19 mouse cellular contexts compared by ENCODE assay signal in the genomic region with DNA sequence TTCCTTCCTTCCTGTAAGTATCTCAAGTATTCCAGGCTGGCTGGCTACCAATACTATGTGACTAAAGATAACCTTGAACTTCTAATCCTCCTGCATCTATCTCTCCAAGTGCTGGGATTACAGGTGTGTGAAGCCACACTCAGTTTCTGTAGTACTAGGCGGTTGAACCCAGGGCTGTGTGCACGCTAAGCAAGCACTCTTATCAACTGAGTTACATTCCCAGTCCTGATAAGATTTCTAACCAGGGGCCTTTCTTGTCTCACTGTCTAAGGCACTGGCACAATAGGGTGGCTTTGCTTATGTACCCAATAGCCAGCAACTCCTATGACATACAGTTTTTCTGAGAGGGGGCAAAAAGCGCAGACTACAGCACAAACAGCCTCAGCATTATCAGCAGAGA.
A peak's percentile ranks its signal among the peaks of the same experiment; 100 is the strongest.
DNase-seq lines count a peak whose midpoint lies in the region; ATAC-seq lines count a peak whose summit lies in the region.
"Had no signal": no experiment of that assay in that cellular context is flagged by ENCODE, and none has a peak within 500 bp of the region (broad histone marks: within the 10 kb centered on the region; RNA-seq: fewer than 3 reads in every experiment).

No protein-coding gene starts in this region.

- peak overlapping the region; percentile 62; the same call in 1 of the 2 replicates for H3K27ac ChIP-seq in kidney, embryonic 14.5 days (ENCODE audit: low read depth, low read length)
- peak overlapping the region; percentile 79 for H3K27ac ChIP-seq in lung, embryonic 16.5 days (ENCODE audit: low read length)
- peak overlapping the region; percentile 59 for H3K27ac ChIP-seq in limb, embryonic 15.5 days
- no peak overlapping the region for H3K27ac ChIP-seq in liver, embryonic 12.5 days
- H3K27ac ChIP-seq: forebrain, embryonic 13.5 days; hindbrain, embryonic 13.5 days had no signal

- no peaks in the 10 kb centered on the region for H3K27me3 ChIP-seq in kidney, embryonic 14.5 days (ENCODE audit: control insufficient read depth, insufficient read depth, low read length)
- H3K27me3 ChIP-seq in lung, embryonic 16.5 days (ENCODE audit: control insufficient read depth, insufficient read depth, low read depth, low read length), result no peaks in the 10 kb centered on the region
- no peaks in the 10 kb centered on the region for H3K27me3 ChIP-seq in limb, embryonic 15.5 days
- H3K27me3 ChIP-seq in liver, embryonic 12.5 days (replicated peaks), result no peaks in the 10 kb centered on the region
- H3K27me3 ChIP-seq: forebrain, embryonic 13.5 days had no signal

- H3K4me3 ChIP-seq in kidney, embryonic 14.5 days (ENCODE audit: low read length), result no peak overlapping the region
- no peak overlapping the region for H3K4me3 ChIP-seq in lung, embryonic 16.5 days (ENCODE audit: low read length)
- no peak overlapping the region for H3K4me3 ChIP-seq in limb, embryonic 15.5 days
- H3K4me3 ChIP-seq in liver, embryonic 12.5 days, result no peak overlapping the region
- H3K4me3 ChIP-seq: forebrain, embryonic 13.5 days; hindbrain, embryonic 13.5 days had no signal

- H3K4me2 ChIP-seq in kidney, embryonic 14.5 days (replicated peaks; ENCODE audit: low read depth, low read length), result no peak overlapping the region
- H3K4me2 ChIP-seq in lung, embryonic 16.5 days (ENCODE audit: low read depth, low read length), result no peak overlapping the region
- no peak overlapping the region for H3K4me2 ChIP-seq in limb, embryonic 15.5 days
- H3K4me2 ChIP-seq in liver, embryonic 12.5 days, result no peak overlapping the region
- H3K4me2 ChIP-seq: forebrain, embryonic 13.5 days; hindbrain, embryonic 13.5 days; midbrain, embryonic 11.5 days had no signal

- H3K36me3 ChIP-seq in kidney, embryonic 14.5 days (ENCODE audit: control insufficient read depth, insufficient read depth, low read length), result peaks cover 57% of the 10 kb centered on the region
- peaks cover 25% of the 10 kb centered on the region for H3K36me3 ChIP-seq in lung, embryonic 16.5 days (ENCODE audit: control insufficient read depth, insufficient read depth, low read length)
- peaks cover 37% of the 10 kb centered on the region for H3K36me3 ChIP-seq in limb, embryonic 15.5 days
- H3K36me3 ChIP-seq in liver, embryonic 12.5 days, result peaks cover 17% of the 10 kb centered on the region

- 83% methylated on average over 3 of the region's 3 CpGs for WGBS in kidney, embryonic 14.5 days
- 33% methylated on average over 3 of the region's 3 CpGs for WGBS in lung, embryonic 16.5 days
- WGBS in limb, embryonic 15.5 days, result 79% methylated on average over 3 of the region's 3 CpGs
- WGBS in liver, embryonic 12.5 days (ENCODE audit: insufficient replicate concordance), result 47% methylated on average over 3 of the region's 3 CpGs

- no peak for DNase-seq in kidney, adult 8-10 months
- no peak for DNase-seq in lung, postnatal 4 days
- DNase-seq in spleen, postnatal 14 days (ENCODE audit: low spot score in 2 of 2), result no peak
- DNase-seq: cerebellum, adult 11-12 months; cerebellum, postnatal 14 days; heart, adult 11 months; heart, postnatal 10 days; liver; liver, postnatal 0 days; right cerebral cortex, adult 18-20 months; thymus, adult 18-20 months had no signal

- no peaks in the 10 kb centered on the region for H3K9me3 ChIP-seq in kidney, embryonic 14.5 days (ENCODE audit: control insufficient read depth, low read length)
- no peaks in the 10 kb centered on the region for H3K9me3 ChIP-seq in lung, embryonic 16.5 days (ENCODE audit: control insufficient read depth, low read length)
- H3K9me3 ChIP-seq in limb, embryonic 15.5 days, result no peaks in the 10 kb centered on the region
- H3K9me3 ChIP-seq in liver, embryonic 12.5 days (replicated peaks), result no peaks in the 10 kb centered on the region
- H3K9me3 ChIP-seq: forebrain, embryonic 13.5 days; hindbrain, embryonic 13.5 days had no signal

- no peak overlapping the region for H3K9ac ChIP-seq in kidney, embryonic 14.5 days (ENCODE audit: low read depth, low read length)
- H3K9ac ChIP-seq in lung, embryonic 16.5 days (ENCODE audit: low read length), result no peak overlapping the region
- no peak overlapping the region for H3K9ac ChIP-seq in limb, embryonic 15.5 days
- no peak overlapping the region for H3K9ac ChIP-seq in liver, embryonic 12.5 days
- H3K9ac ChIP-seq: forebrain, embryonic 13.5 days; hindbrain, embryonic 13.5 days; liver, postnatal 0 days had no signal

- no peak for ATAC-seq in kidney, embryonic 14.5 days (ENCODE audit: low FRiP score, low TSS enrichment)
- no peak for ATAC-seq in lung, embryonic 16.5 days (ENCODE audit: low read depth)
- ATAC-seq in limb, embryonic 15.5 days (ENCODE audit: insufficient number of reproducible peaks, low FRiP score, low TSS enrichment, low read depth), result no peak
- no peak for ATAC-seq in liver, embryonic 12.5 days
- ATAC-seq: forebrain, embryonic 13.5 days; inflammation-experienced regulatory T-cells, adult 6 months; liver, postnatal 0 days had no signal

- H3K4me1 ChIP-seq in kidney, embryonic 14.5 days (ENCODE audit: control insufficient read depth, insufficient read depth, low read length), result peaks cover 31% of the 10 kb centered on the region
- peaks cover 39% of the 10 kb centered on the region for H3K4me1 ChIP-seq in lung, embryonic 16.5 days (replicated peaks; ENCODE audit: control insufficient read depth, insufficient read depth, low read length)
- H3K4me1 ChIP-seq in limb, embryonic 15.5 days, result peaks cover 31% of the 10 kb centered on the region
- H3K4me1 ChIP-seq in liver, embryonic 12.5 days, result 0 out of 2 replicates have a peak, but pooled peaks cover 2% of the 10 kb centered on the region
- H3K4me1 ChIP-seq: hindbrain, embryonic 13.5 days had no signal
